9 mouse cellular contexts compared by ENCODE assay signal in the genomic region with DNA sequence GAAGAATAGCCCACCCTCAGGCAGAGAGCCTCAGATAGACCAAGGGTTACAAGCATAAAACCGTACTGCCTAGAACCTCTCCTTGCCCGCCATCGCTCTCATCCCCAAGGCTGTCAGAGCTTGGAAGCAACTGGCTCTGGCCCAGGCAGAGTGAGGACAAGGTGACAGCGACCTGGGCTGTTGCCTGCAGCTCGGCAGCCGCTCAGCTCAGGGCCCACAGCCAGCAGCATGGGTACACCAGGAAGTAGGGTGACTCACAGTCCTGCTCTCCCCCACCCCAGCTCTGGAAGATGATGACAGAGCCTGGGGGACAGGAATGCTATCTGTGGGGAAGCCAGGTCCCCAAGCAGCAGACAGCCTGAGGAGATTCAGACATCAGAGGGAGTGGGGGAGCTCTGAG. TPM values are rescaled to one million over a fixed set of nuclear protein-coding genes. Genes with fewer than 3 reads are reported as not detected.
A peak's percentile ranks its signal among the peaks of the same experiment; 100 is the strongest.
DNase-seq lines count a peak whose midpoint lies in the region; ATAC-seq and TF ChIP-seq lines count a peak whose summit lies in the region.
"Had no signal": no experiment of that assay in that cellular context is flagged by ENCODE, and none has a peak within 500 bp of the region (broad histone marks: within the 10 kb centered on the region; RNA-seq: fewer than 3 reads in every experiment).

No protein-coding gene starts in this region.

- H3K27me3 ChIP-seq in midbrain, postnatal 0 days (ENCODE audit: insufficient read depth, low read length), result peaks cover 7% of the 10 kb centered on the region; the same call in 1 of the 2 replicates
- peaks cover 54% of the 10 kb centered on the region for H3K27me3 ChIP-seq in midbrain, embryonic 10.5 days (ENCODE audit: low read depth, poor library complexity, severe bottlenecking)
- H3K27me3 ChIP-seq in cerebellum, adult 2 months (ENCODE audit: control insufficient read depth, insufficient read depth, low read length), result no peaks in the 10 kb centered on the region
- peaks cover 31% of the 10 kb centered on the region for H3K27me3 ChIP-seq in heart, embryonic 16.5 days (ENCODE audit: control insufficient read depth, insufficient read depth, low read length)

- DNase-seq in midbrain, postnatal 0 days (ENCODE audit: low spot score), result peak; percentile 15
- no peak for DNase-seq in midbrain, embryonic 10.5 days (ENCODE audit: low spot score)
- DNase-seq in cerebellum, adult 2 months, result peak; percentile 59 to 78
- peak; percentile 47 to 57 for DNase-seq in left cerebral cortex, adult 2 months (ENCODE audit: extremely low spot score in 1 of 2, low spot score in 2 of 2)
- DNase-seq in thymus, postnatal 4 days, result no peak
- no peak for DNase-seq in embryo, embryonic 10.5 days (ENCODE audit: low spot score)

- no peaks in the 10 kb centered on the region for H3K36me3 ChIP-seq in midbrain, postnatal 0 days (ENCODE audit: insufficient read depth, low read length)
- H3K36me3 ChIP-seq in midbrain, embryonic 10.5 days, result no peaks in the 10 kb centered on the region
- H3K36me3 ChIP-seq in heart, embryonic 16.5 days (ENCODE audit: control insufficient read depth, insufficient read depth), result no peaks in the 10 kb centered on the region
- H3K36me3 ChIP-seq: heart, embryonic 13.5 days had no signal

- intact Hi-C loops in left cerebral cortex, adult 2 months (cut with DNase I), result no loop called here

- H3K27ac ChIP-seq in midbrain, postnatal 0 days (ENCODE audit: low read depth, low read length), result no peak overlapping the region
- H3K27ac ChIP-seq in midbrain, embryonic 10.5 days (replicated peaks), result no peak overlapping the region
- no peak overlapping the region for H3K27ac ChIP-seq in cerebellum, adult 2 months (ENCODE audit: insufficient read depth, low read length)
- H3K27ac ChIP-seq in heart, embryonic 16.5 days (ENCODE audit: low read length), result no peak overlapping the region
- no peak overlapping the region for H3K27ac ChIP-seq in left cerebral cortex, adult 2 months
- H3K27ac ChIP-seq: heart, embryonic 13.5 days had no signal

- H3K4me2 ChIP-seq in midbrain, postnatal 0 days (ENCODE audit: low read depth, low read length, poor library complexity, severe bottlenecking), result no peak overlapping the region
- H3K4me2 ChIP-seq in heart, embryonic 16.5 days (ENCODE audit: low read depth, low read length), result no peak overlapping the region
- H3K4me2 ChIP-seq: heart, embryonic 13.5 days had no signal

- H3K9me3 ChIP-seq in midbrain, postnatal 0 days (ENCODE audit: low read length), result no peaks in the 10 kb centered on the region
- H3K9me3 ChIP-seq in midbrain, embryonic 10.5 days (replicated peaks), result no peaks in the 10 kb centered on the region
- no peaks in the 10 kb centered on the region for H3K9me3 ChIP-seq in heart, embryonic 16.5 days (replicated peaks; ENCODE audit: control insufficient read depth, low read length)
- H3K9me3 ChIP-seq: heart, embryonic 13.5 days; megakaryocyte, embryonic 14.5 days had no signal

- H3K4me1 ChIP-seq in midbrain, postnatal 0 days (ENCODE audit: insufficient read depth, low read length), result peaks cover 3% of the 10 kb centered on the region; the same call in 1 of the 2 replicates
- H3K4me1 ChIP-seq in midbrain, embryonic 10.5 days, result peaks cover 31% of the 10 kb centered on the region
- peaks cover 8% of the 10 kb centered on the region; the same call in 1 of the 2 replicates for H3K4me1 ChIP-seq in cerebellum, adult 2 months (ENCODE audit: control insufficient read depth, insufficient read depth, low read length)
- peaks cover under 1% of the 10 kb centered on the region; the same call in 1 of the 2 replicates for H3K4me1 ChIP-seq in heart, embryonic 16.5 days (ENCODE audit: control insufficient read depth, insufficient read depth, low read length)

- no peak overlapping the region for H3K4me3 ChIP-seq in midbrain, postnatal 0 days (ENCODE audit: low read depth, low read length)
- H3K4me3 ChIP-seq in midbrain, embryonic 10.5 days, result no peak overlapping the region
- H3K4me3 ChIP-seq in cerebellum, adult 2 months (replicated peaks; ENCODE audit: insufficient read depth, low read depth, low read length), result no peak overlapping the region
- H3K4me3 ChIP-seq in heart, embryonic 16.5 days (ENCODE audit: low read length), result no peak overlapping the region
- no peak overlapping the region for H3K4me3 ChIP-seq in left cerebral cortex, adult 2 months
- H3K4me3 ChIP-seq: heart, embryonic 13.5 days; megakaryocyte, embryonic 14.5 days had no signal

- TF ChIP-seq POLR2A in cerebellum, adult 2 months (IDR thresholded peaks at IDR 0.05; ENCODE audit: borderline replicate concordance, insufficient read depth, low read length), result no peak

- whole genome bisulfite sequencing in midbrain, postnatal 0 days, result 72% methylated on average over 6 of the region's 6 CpGs
- WGBS in midbrain, embryonic 10.5 days, result 80% methylated on average over 6 of the region's 6 CpGs
- 18% methylated on average over 6 of the region's 6 CpGs for WGBS in cerebellum, adult 2 months
- 24% methylated on average over 6 of the region's 6 CpGs for WGBS in heart, embryonic 16.5 days

- ATAC-seq in midbrain, postnatal 0 days (ENCODE audit: low FRiP score), result no peak
- peak; percentile 81 for ATAC-seq in heart, embryonic 16.5 days (replicated peaks; ENCODE audit: extremely low read depth, insufficient read depth, low FRiP score)

- no peak for TF ChIP-seq CTCF in midbrain, postnatal 0 days (IDR thresholded peaks at IDR 0.05)
- TF ChIP-seq CTCF in cerebellum, adult 2 months (IDR thresholded peaks at IDR 0.05; ENCODE audit: borderline replicate concordance, insufficient read depth, low read depth, low read length), result no peak
- TF ChIP-seq CTCF in left cerebral cortex, adult 2 months (IDR thresholded peaks at IDR 0.05), result no peak

- no peak overlapping the region for H3K9ac ChIP-seq in midbrain, postnatal 0 days (replicated peaks; ENCODE audit: low read length, poor library complexity, severe bottlenecking)
- no peak overlapping the region for H3K9ac ChIP-seq in heart, embryonic 16.5 days (ENCODE audit: low read length)
- H3K9ac ChIP-seq: heart, embryonic 13.5 days had no signal

RNA-seq across cellular contexts. Expression of a gene that starts 6.2 kb away (rescaled TPM):
- total RNA-seq in midbrain, postnatal 0 days (2014; rRNA removed), result 17.4 and 20.1 TPM in 2 replicates
- 13.5 and 16.2 TPM in 2 replicates for polyA plus RNA-seq in midbrain, postnatal 0 days (2015; fragmentation: Nextera tagmentation; extraction: Ambion mirVana)
- 5.3 and 9.5 TPM in 2 replicates for polyA plus RNA-seq in midbrain, embryonic 10.5 days (2016; fragmentation: Nextera tagmentation; extraction: Ambion mirVana)
- polyA plus RNA-seq in cerebellum, adult 2 months (2012; rRNA removed), result 29.5 and 30.1 TPM in 2 replicates
- polyA plus RNA-seq in heart, embryonic 16.5 days (2015; fragmentation: Nextera tagmentation; extraction: Ambion mirVana), result 0.75 and 1.2 TPM in 2 replicates
- 10 to 100 TPM; 20.9 to 22.0 TPM for total RNA-seq in left cerebral cortex, adult 2 months (2021)

Comparison
In these comparisons a context has a peak if more than half of its experiments do, and no peak if none do; other contexts are left out.
1. DNase-seq: peak in midbrain, postnatal 0 days (single experiment), cerebellum, adult 2 months (2 of 2) and left cerebral cortex, adult 2 months (2 of 2); none in midbrain, embryonic 10.5 days (single experiment), thymus, postnatal 4 days (single experiment) and embryo, embryonic 10.5 days (single experiment).